Mouse (Mus musculus) neural tube, embryonic 14.5 days (tissue): ENCODE results near the gene Tspan9. TPM values are rescaled to one million over a fixed set of nuclear protein-coding genes. Genes with fewer than 3 reads are reported as not detected.
A peak's percentile ranks its signal among the peaks of the same experiment; 100 is the strongest.

Source experiments
- ATAC-seq: fragments of 200-750 bp; cut with Nextera tagmentation; 2 replicates; pipeline ENCODE4 v1.8.0; 2017; ENCODE audit warnings: low read depth, mild to moderate bottlenecking, moderate TSS enrichment, moderate library complexity
- H3K27ac ChIP-seq: fragments of 300-500 bp; sonication (generic); 2 replicates; pipeline ENCODE4 v1.5.1; 2014; ENCODE audit warnings: low read depth, mild to moderate bottlenecking, control low read depth, low read length, moderate library complexity, mixed read lengths
- H3K27me3 ChIP-seq: fragments of 300-500 bp; sonication (generic); 2 replicates; pipeline ENCODE4 v1.6.1; 2014; ENCODE audit warnings: low read length; ENCODE audit not compliant: control insufficient read depth, insufficient read depth
- H3K36me3 ChIP-seq: fragments of 300-500 bp; sonication (generic); 2 replicates; pipeline ENCODE4 v1.6.1; 2014; ENCODE audit warnings: low read length, mixed read lengths; ENCODE audit not compliant: control insufficient read depth, insufficient read depth
- H3K4me1 ChIP-seq: fragments of 300-500 bp; sonication (generic); 2 replicates; pipeline ENCODE4 v1.6.1; 2014; ENCODE audit warnings: low read length; ENCODE audit not compliant: control insufficient read depth, insufficient read depth
- H3K4me2 ChIP-seq: fragments of 300-500 bp; sonication (generic); 2 replicates; pipeline ENCODE4 v1.6.1; 2014; ENCODE audit warnings: mild to moderate bottlenecking, low read depth, low read length, control low read depth
- H3K4me3 ChIP-seq: fragments of 300-500 bp; sonication (generic); 2 replicates; pipeline ENCODE4 v1.5.1; 2014; ENCODE audit warnings: low read depth, low read length, control low read depth, mixed read lengths
- H3K9ac ChIP-seq: fragments of 300-500 bp; sonication (generic); replicated peaks from 2 replicates; pipeline ENCODE4 v1.6.1; 2014; ENCODE audit warnings: low read depth, mild to moderate bottlenecking, control low read depth, low read length, mixed read lengths
- H3K9me3 ChIP-seq: fragments of 300-500 bp; sonication (generic); 2 replicates; pipeline ENCODE4 v1.6.1; 2016; ENCODE audit warnings: low read length; ENCODE audit not compliant: control insufficient read depth
- WGBS: fragments of 180-500 bp; shearing (Covaris S2); extraction: QIAGEN DNeasy Blood & Tissue Kit; methylation state at CpG from one replicate; pipeline ENCODE4 v1.1.7; 2014; 5-methylcytosine and 5-hydroxymethylcytosine counted together
- polyA plus RNA-seq: library from polyadenylated mRNA; unstranded; fragments of >200 nt; fragmentation: Nextera tagmentation; extraction: Ambion mirVana; gene quantifications from 2 replicates; pipeline ENCODE4 v1.2.1, GENCODE M21; 2014

The Tspan9 gene
- polyA plus RNA-seq, 1 experiment from 2014 or later: 32.1 TPM

DNA sequence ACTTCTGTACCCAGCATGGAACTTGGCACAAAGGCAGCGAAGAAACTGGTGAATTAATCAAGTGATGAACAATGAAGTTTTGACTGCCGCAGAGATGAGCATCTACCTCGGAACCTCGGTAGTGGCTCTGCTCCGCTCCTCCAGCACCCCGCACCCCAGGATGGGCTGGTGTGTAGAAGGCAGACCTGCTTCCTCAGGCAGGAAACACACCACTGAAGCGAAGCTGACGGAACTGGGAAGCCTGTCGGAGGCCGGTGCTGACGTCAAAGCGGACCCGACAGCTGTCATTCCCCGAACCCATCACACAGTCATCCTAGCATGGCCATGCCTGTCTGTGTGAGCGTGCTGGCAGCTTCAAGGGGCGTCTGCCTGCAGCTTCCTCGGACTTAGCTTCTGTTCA, 131.6 kb downstream of the Tspan9 start:
- Histone ChIP-seq H3K4me2 (no peak overlapping the region), H3K9me3 (no peaks in the 10 kb centered on the region), H3K27me3 (no peaks in the 10 kb centered on the region), H3K27ac (no peak overlapping the region), H3K4me1 (peaks cover 28% of the 10 kb centered on the region), H3K4me3 (no peak overlapping the region), H3K36me3 (no peaks in the 10 kb centered on the region), H3K9ac (no peak overlapping the region)
- 83% methylated on average over 17 of the region's 17 CpGs for WGBS
- ATAC-seq: no peak

GRCm38 (mm10) chr6:128011071-128011477, 132.3 kb downstream of the Tspan9 start:
- H3K4me3 ChIP-seq: no peak overlapping the region
- H3K4me2 ChIP-seq: no peak overlapping the region
- H3K36me3 ChIP-seq: no peaks in the 10 kb centered on the region
- no peak overlapping the region for H3K27ac ChIP-seq
- H3K9ac ChIP-seq: no peak overlapping the region
- peak; percentile 36; the same call in 1 of the 2 replicates for ATAC-seq
- 80% methylated on average over 13 of the region's 13 CpGs for WGBS
- H3K9me3 ChIP-seq: no peaks in the 10 kb centered on the region
- no peaks in the 10 kb centered on the region for H3K27me3 ChIP-seq
- H3K4me1 ChIP-seq: peaks cover 28% of the 10 kb centered on the region

DNA sequence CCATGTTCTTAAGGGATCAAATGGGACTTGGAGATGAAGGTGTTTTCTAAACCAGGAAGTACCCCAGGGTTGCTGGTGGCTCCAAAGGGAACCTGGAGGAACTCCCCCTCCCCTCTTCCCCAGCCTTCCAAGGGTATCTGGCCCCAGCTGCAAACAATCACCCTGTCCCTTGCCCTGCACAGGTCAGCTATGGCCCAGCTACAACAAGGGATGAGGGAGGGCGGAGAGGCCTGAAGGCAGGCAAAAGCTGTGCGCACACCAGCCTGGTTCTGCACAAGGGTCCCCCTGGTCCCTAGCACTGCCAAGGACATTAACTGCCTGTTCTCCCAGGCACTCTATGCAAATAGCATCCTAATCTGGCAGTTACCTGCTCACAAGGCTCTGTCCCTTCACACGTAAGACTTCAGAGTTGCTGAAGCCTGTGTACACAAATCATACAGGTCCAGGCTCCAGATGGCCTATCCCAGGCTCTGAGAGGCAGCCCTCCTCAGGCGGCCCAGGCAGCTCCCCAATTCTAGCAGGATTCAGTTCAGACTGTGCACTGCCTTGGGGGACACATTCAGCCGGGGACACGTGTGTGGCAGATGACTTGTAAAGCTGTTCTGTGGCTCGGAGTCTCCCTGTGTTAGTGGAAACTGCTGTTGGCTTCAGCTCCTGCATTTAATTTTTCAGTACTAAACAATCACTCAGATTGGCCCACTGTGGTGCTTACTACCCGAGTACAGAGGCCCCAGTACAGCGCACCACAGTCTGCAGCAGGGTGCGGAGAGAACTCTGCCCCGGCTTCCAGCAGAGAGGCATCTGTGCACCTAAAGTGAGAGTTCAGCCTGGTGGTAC, 133.0 kb downstream of the Tspan9 start:
- H3K27ac ChIP-seq: no peak overlapping the region
- no peak overlapping the region for H3K4me2 ChIP-seq
- peaks cover 28% of the 10 kb centered on the region for H3K4me1 ChIP-seq
- ATAC-seq: peak; percentile 48; the same call in 1 of the 2 replicates
- no peak overlapping the region for H3K9ac ChIP-seq
- no peaks in the 10 kb centered on the region for H3K9me3 ChIP-seq
- H3K4me3 ChIP-seq: no peak overlapping the region
- H3K36me3 ChIP-seq: no peaks in the 10 kb centered on the region
- WGBS: 48% methylated on average over 11 of the region's 11 CpGs
- no peaks in the 10 kb centered on the region for H3K27me3 ChIP-seq

GRCm38 (mm10) chr6:128007982-128008562, 135.3 kb downstream of the Tspan9 start:
- Histone ChIP-seq H3K4me3 (no peak overlapping the region), H3K4me1 (peaks cover 23% of the 10 kb centered on the region), H3K27me3 (no peaks in the 10 kb centered on the region), H3K27ac (no peak overlapping the region), H3K36me3 (no peaks in the 10 kb centered on the region), H3K9me3 (no peaks in the 10 kb centered on the region), H3K9ac (no peak overlapping the region), H3K4me2 (no peak overlapping the region)
- no peak for ATAC-seq
- 79% methylated on average over 5 of the region's 5 CpGs for WGBS

DNA sequence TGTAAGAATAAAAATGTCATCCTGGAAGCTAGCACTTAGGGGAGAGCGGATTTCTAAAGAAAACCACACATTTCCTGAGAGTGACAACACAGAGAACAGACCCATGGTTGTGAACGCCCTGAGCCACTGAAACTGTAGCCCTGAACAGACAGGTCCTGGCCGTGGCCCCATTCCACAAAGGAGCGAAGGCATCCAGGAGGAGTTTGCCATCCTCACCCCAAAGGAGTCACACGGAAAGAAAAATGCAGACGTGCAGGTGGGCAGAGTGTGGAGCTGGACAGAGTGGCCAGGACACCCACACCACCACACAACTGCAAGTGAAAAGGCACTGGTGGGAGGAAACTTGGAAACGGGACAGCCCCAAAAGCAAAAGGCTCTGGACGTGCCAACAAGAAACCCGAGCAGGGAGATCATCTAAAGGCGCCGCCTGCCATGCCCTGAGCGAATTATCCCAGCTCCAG, 136.1 kb downstream of the Tspan9 start:
- Histone ChIP-seq H3K9me3 (no peaks in the 10 kb centered on the region), H3K4me2 (no peak overlapping the region), H3K4me3 (no peak overlapping the region), H3K4me1 (peaks cover 22% of the 10 kb centered on the region), H3K9ac (no peak overlapping the region), H3K36me3 (no peaks in the 10 kb centered on the region), H3K27ac (no peak overlapping the region), H3K27me3 (no peaks in the 10 kb centered on the region)
- ATAC-seq: no peak
- 78% methylated on average over 12 of the region's 12 CpGs for WGBS

DNA sequence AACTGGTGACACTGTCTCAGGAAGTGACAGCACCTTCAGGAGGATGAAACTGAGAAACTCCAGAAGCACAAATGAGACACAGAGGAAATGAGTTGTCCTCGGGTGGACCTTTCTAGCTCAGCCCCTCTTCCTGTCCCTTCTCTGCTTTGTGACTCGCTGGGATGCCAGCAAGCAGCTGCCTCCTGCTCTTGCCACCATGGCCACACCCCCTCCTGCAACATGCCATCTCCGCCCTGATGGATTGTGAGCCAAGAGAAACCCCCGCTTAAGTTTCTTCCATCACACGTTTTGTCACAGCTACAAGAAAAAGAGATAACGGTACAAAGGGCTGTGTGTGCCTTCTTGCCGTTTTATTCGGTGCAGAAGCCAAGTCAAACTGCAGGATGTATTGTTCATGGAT, 137.2 kb downstream of the Tspan9 start:
- Histone ChIP-seq H3K4me1 (peaks cover 19% of the 10 kb centered on the region), H3K9me3 (no peaks in the 10 kb centered on the region)
- WGBS: 38% methylated on average over 8 of the region's 8 CpGs

GRCm38 (mm10) chr6:128004544-128004943, 138.8 kb downstream of the Tspan9 start:
- Histone ChIP-seq H3K27me3 (no peaks in the 10 kb centered on the region), H3K4me1 (0 out of 2 replicates have a peak, but pooled peaks cover 5% of the 10 kb centered on the region), H3K9me3 (no peaks in the 10 kb centered on the region), H3K4me3 (no peak overlapping the region), H3K9ac (no peak overlapping the region), H3K27ac (no peak overlapping the region), H3K36me3 (no peaks in the 10 kb centered on the region), H3K4me2 (no peak overlapping the region)
- 77% methylated on average over 16 of the region's 16 CpGs for WGBS
- no peak for ATAC-seq

More for the DNA sequence above, 137.2 kb downstream of the Tspan9 start:
- Histone ChIP-seq H3K27ac (no peak overlapping the region), H3K9ac (no peak overlapping the region), H3K4me2 (no peak overlapping the region), H3K27me3 (no peaks in the 10 kb centered on the region), H3K4me3 (no peak overlapping the region), H3K36me3 (no peaks in the 10 kb centered on the region)
- no peak for ATAC-seq

- no peak overlapping the region for H3K4me3 ChIP-seq
- H3K9me3 ChIP-seq: no peaks in the 10 kb centered on the region
- H3K36me3 ChIP-seq: no peaks in the 10 kb centered on the region
- no peak overlapping the region for H3K9ac ChIP-seq
- 72% methylated on average over 5 of the region's 5 CpGs for WGBS
- H3K27me3 ChIP-seq: no peaks in the 10 kb centered on the region
- ATAC-seq: no peak
- 0 out of 2 replicates have a peak, but pooled peaks cover 5% of the 10 kb centered on the region for H3K4me1 ChIP-seq
- H3K4me2 ChIP-seq: no peak overlapping the region
- H3K27ac ChIP-seq: no peak overlapping the region
Observed at GRCm38 (mm10) chr6:128003542-128003941, 139.9 kb downstream of the Tspan9 start.

DNA sequence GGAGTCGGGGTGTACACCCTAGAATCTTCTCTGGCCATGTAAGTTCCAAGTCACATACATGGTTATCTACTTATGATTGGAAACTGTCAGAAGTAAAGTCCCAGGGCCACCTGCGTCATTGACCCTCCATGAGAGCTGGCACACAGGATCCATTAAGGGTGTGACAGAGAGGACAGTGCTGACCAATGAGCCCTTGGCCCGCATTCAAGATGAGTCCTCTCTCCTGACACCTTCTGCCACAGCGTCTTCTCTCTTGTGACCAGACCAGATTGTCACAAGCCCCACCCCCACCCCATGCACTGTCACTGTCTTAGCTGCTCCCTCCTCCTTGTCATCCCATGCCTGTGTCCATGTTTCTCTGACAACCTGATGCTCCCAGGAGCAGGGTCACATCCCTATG, 140.7 kb downstream of the Tspan9 start:
- H3K27me3 ChIP-seq: no peaks in the 10 kb centered on the region
- H3K4me3 ChIP-seq: no peak overlapping the region
- 77% methylated on average over 4 of the region's 4 CpGs for WGBS
- H3K27ac ChIP-seq: no peak overlapping the region
- ATAC-seq: no peak
- H3K36me3 ChIP-seq: no peaks in the 10 kb centered on the region
- H3K9ac ChIP-seq: no peak overlapping the region
- 0 out of 2 replicates have a peak, but pooled peaks cover 5% of the 10 kb centered on the region for H3K4me1 ChIP-seq
- no peaks in the 10 kb centered on the region for H3K9me3 ChIP-seq
- no peak overlapping the region for H3K4me2 ChIP-seq
